Mouse (Mus musculus): ENCODE results near the gene Ppp4r2.

The Ppp4r2 gene

GRCm38 (mm10) chr6:100885376-100885775 lies 52.0 kb downstream of the Ppp4r2 start:
- no peak for DNase-seq

DNA sequence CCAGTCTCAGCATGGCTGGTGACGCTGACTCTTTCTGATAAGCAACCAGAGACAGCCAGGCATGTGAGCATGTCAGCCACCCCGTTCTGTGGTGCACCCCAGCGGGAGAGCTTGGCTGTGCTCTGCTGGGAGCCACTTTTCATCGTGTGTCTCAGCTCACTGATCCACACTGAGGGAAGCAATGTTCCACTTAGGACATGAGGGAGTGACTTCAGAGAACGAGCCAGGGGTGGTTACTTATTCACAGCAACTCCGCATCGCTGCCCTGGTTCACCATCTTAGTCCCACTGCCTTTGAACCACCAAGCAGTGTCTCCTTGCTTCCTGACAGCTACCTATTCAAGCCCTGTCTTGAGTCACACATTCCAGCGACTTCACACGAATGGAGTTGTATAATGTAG lies 53.6 kb downstream of the Ppp4r2 start:
- DNase-seq, result no peak

GRCm38 (mm10) chr6:100889340-100889739 lies 55.9 kb downstream of the Ppp4r2 start:
- DNase-seq, result no peak

- no peak for DNase-seq
Observed at GRCm38 (mm10) chr6:100892489-100892888, 59.1 kb downstream of the Ppp4r2 start.

DNA sequence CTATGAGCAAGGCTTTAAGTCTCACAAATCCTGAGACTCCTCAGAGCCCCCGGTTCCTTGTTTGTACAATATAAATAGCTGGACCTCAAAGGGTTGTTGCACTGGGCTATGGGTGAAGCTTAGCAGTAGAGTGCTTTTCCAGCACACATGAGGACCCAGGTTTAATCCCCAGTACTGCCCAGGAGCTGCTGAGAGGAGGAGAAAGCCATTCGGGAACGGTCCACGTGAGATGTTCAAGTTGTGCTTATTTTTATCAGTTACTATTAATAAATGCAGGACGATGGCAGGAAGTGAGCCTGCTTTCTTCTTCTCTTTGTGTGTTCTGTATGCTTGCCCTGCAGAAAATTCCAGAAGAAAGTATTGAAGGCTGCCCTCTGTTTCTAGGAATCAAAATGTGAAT lies 59.7 kb downstream of the Ppp4r2 start:
- DNase-seq, result no peak

DNA sequence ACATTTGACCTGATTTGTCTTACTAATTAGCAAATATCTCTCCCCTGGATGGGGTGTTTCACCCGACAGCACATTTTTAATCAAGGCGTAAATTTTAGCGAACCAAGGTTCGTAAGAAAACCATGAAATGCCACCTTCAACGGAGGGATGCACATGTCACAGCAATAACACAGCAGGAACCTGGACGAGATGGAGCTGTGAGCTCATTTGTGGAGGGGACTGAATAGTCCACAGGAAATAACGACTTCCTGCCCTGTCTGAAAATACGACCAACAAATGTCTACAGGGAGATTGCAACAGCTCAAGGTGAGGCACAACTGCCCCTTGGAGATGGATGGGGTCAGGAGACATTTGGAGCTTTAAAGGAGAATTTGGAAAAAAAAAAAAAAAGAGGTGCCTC lies 61.8 kb downstream of the Ppp4r2 start:
- no peak for DNase-seq

GRCm38 (mm10) chr6:100896883-100897282 lies 63.5 kb downstream of the Ppp4r2 start:
- DNase-seq, result no peak

DNA sequence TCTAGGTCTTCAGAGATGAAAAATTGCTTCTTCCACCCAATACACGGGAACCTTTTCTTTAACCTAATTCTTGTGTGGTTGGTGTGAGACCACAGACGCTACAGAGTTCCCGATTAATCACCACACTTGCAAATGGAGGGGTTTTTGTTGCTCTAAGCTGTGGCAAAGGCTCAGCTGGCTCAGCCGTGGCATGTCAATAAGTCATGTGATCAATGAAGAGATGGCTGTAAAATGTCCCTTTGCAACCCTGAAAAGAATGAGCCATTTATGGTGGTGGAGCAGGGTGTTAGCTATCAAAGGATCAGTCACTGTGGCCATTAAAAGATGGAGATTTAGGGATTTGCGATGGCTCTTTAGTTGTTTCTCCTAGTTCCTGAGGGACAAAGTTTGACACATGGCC lies 71.0 kb downstream of the Ppp4r2 start:
- DNase-seq, result no peak

DNA sequence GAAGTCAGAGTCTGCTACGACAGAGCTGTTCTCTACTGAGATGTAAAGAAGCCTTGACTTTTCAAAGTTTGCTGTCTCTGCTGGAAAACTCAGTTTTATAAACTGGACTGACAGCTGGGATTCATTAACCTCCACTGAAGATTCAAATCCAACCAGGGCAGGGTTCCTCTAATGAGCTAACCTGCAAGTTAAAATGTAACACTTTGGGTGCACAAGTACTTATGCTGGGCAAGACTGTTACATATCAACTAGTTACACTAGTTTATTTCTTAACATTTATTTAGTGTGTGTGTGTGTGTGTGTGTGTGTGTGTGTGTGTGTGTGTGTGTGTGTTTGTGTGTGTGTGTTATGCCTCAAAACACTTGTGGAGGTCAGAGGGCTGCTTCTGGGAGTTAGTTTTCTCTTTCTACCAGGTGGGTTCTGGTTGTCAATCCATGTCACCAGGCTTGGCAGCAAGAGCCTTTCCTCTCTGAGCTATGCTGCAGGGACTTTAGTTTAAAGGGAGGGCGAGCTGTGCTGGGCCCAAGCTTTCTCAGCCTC lies 76.8 kb downstream of the Ppp4r2 start:
- no peak for DNase-seq

Measured in thymus, postnatal 14 days (tissue).